Mouse (Mus musculus) myocyte (in vitro differentiated cells): ENCODE data around the gene Npl. TPM values are rescaled to one million over a fixed set of nuclear protein-coding genes. Genes with fewer than 3 reads are reported as not detected.
A peak's percentile ranks its signal among the peaks of the same experiment; 100 is the strongest.

Experiments
- H3K27me3 ChIP-seq: one replicate; pipeline ENCODE4 v1.6.1; 2011; ENCODE audit not compliant: control insufficient read depth, insufficient read depth, insufficient read length
- H3K36me3 ChIP-seq: one replicate; pipeline ENCODE4 v1.6.1; 2011; ENCODE audit not compliant: control insufficient read depth, insufficient read depth
- H3K4me2 ChIP-seq: one replicate; pipeline ENCODE4 v1.6.1; 2011; ENCODE audit warnings: low read depth, control low read depth
- H3K4me3 ChIP-seq: one replicate; pipeline ENCODE4 v1.5.1; 2011; ENCODE audit warnings: mild to moderate bottlenecking, control low read depth, moderate library complexity
- H3K79me2 ChIP-seq: one replicate; pipeline ENCODE4 v1.6.1; 2011; ENCODE audit not compliant: control insufficient read depth, insufficient read depth
- H3ac ChIP-seq: one replicate; pipeline ENCODE4 v1.6.1; 2011; ENCODE audit not compliant: control insufficient read depth, insufficient read length
- CEBPB ChIP-seq: IDR thresholded peaks from 2 replicates; pipeline ENCODE4 v1.6.1; 2011; ENCODE audit warnings: mild to moderate bottlenecking, moderate library complexity; ENCODE audit not compliant: poor library complexity, insufficient read depth, severe bottlenecking
- E2F4 ChIP-seq: IDR thresholded peaks from one replicate; pipeline ENCODE4 v1.6.1; 2011; ENCODE audit warnings: mild to moderate bottlenecking, control low read depth, moderate library complexity; ENCODE audit not compliant: insufficient read depth
- MAX ChIP-seq: IDR thresholded peaks from one replicate; pipeline ENCODE4 v1.6.1; 2011; ENCODE audit warnings: low read depth, mild to moderate bottlenecking, control low read depth
- MYOD1 ChIP-seq, 3 experiments: IDR thresholded peaks; one replicate each; pipeline ENCODE4 v1.6.1; 2011; ENCODE audit warnings: control low read depth in 2 of 3, low read depth in 2 of 3, mild to moderate bottlenecking in 2 of 3, moderate library complexity in 1 of 3; ENCODE audit not compliant: insufficient read length in 2 of 3, control insufficient read depth in 1 of 3
- MYOG ChIP-seq, 3 experiments: IDR thresholded peaks; one replicate each; pipeline ENCODE4 v1.6.1; 2011; ENCODE audit warnings: control low read depth in 2 of 3, low read depth in 2 of 3, mild to moderate bottlenecking in 2 of 3; ENCODE audit not compliant: insufficient read length in 2 of 3, control insufficient read depth in 1 of 3, insufficient read depth in 1 of 3
- POLR2A ChIP-seq: IDR thresholded peaks from one replicate; pipeline ENCODE4 v1.6.1; 2011; ENCODE audit warnings: low read depth, mild to moderate bottlenecking, control low read depth, moderate library complexity; ENCODE audit not compliant: insufficient read length
- POLR2AphosphoS2 ChIP-seq: IDR thresholded peaks from one replicate; pipeline ENCODE4 v1.6.1; 2011; ENCODE audit warnings: low read depth, control low read depth; ENCODE audit not compliant: insufficient read length
- REST ChIP-seq: IDR thresholded peaks from one replicate; pipeline ENCODE4 v1.6.1; 2011; ENCODE audit warnings: mild to moderate bottlenecking, control low read depth, moderate library complexity; ENCODE audit not compliant: insufficient read depth, insufficient read length
- SRF ChIP-seq: IDR thresholded peaks from one replicate; pipeline ENCODE4 v1.6.1; 2011; ENCODE audit warnings: low read depth; ENCODE audit not compliant: control insufficient read depth, insufficient read length
- TCF12 ChIP-seq: IDR thresholded peaks from one replicate; pipeline ENCODE4 v1.6.1; 2011; ENCODE audit warnings: mild to moderate bottlenecking, control low read depth; ENCODE audit not compliant: poor library complexity, insufficient read depth, severe bottlenecking
- TCF3 ChIP-seq: IDR thresholded peaks from one replicate; pipeline ENCODE4 v1.6.1; 2011; ENCODE audit warnings: low read depth, control low read depth; ENCODE audit not compliant: insufficient read length
- USF1 ChIP-seq: IDR thresholded peaks from one replicate; pipeline ENCODE4 v1.6.1; 2011; ENCODE audit warnings: low read depth, mild to moderate bottlenecking, control low read depth, moderate library complexity
- polyA plus RNA-seq: library from polyadenylated mRNA; unstranded; fragments of >200 nt; fragmentation: generic; extraction: Trizol; gene quantifications from one replicate; pipeline ENCODE4 v1.2.1, GENCODE M21; 2012; ENCODE audit warnings: missing spikeins

Npl gene
- polyA plus RNA-seq, 1 experiment, result 0.37 TPM

DNA sequence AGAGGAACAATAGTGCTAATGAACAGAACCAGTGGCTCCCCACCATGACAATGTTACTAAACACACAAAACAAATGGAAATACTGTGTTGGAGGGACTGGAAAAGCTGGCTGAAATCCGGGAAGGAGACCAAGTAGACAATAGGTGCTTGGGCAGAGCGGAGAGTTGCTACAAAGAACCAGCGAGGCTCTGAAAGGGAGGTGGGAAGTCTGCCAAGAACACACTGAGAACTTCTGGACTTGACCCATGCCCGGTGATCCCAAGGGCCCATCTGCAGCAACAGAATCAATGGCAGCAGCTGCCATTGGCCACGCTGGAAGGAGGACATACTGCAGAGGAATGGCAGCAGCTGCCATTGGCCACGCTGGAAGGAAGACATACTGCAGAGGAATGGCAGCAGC, 43.6 kb downstream of the Npl start:
- Histone ChIP-seq H3ac (no peak overlapping the region), H3K27me3 (no peaks in the 10 kb centered on the region), H3K36me3 (no peaks in the 10 kb centered on the region), H3K4me3 (no peak overlapping the region), H3K79me2 (no peaks in the 10 kb centered on the region), H3K4me2 (no peak overlapping the region)
- TF ChIP-seq MAX, result no peak
- TF ChIP-seq CEBPB, result no peak
- no peak for TF ChIP-seq TCF3
- no peak for TF ChIP-seq SRF
- TF ChIP-seq REST, result no peak
- no peak for TF ChIP-seq MYOD1 (IDR thresholded peaks at IDR 0.05; ENCODE audit: control insufficient read depth in 1 of 3, insufficient read length in 2 of 3, low read depth in 2 of 3)
- no peak for TF ChIP-seq POLR2AphosphoS2
- TF ChIP-seq E2F4, result no peak
- no peak for TF ChIP-seq TCF12
- TF ChIP-seq USF1, result no peak
- no peak for TF ChIP-seq MYOG (IDR thresholded peaks at IDR 0.05; ENCODE audit: control insufficient read depth in 1 of 3, insufficient read depth in 1 of 3, insufficient read length in 2 of 3, low read depth in 2 of 3)
- no peak for TF ChIP-seq POLR2A

GRCm38 (mm10) chr1:153501644-153502321, 48.1 kb downstream of the Npl start:
- H3ac ChIP-seq, result no peak overlapping the region
- no peaks in the 10 kb centered on the region for H3K27me3 ChIP-seq
- no peaks in the 10 kb centered on the region for H3K36me3 ChIP-seq
- no peaks in the 10 kb centered on the region for H3K79me2 ChIP-seq
- peak in 2 of 3 experiments; percentile 41 to 80 for TF ChIP-seq MYOG (IDR thresholded peaks at IDR 0.05; ENCODE audit: control insufficient read depth in 1 of 3, insufficient read depth in 1 of 3, insufficient read length in 2 of 3, low read depth in 2 of 3)
- peak; percentile 52 for TF ChIP-seq TCF12
- no peak for TF ChIP-seq SRF
- TF ChIP-seq MYOD1 (IDR thresholded peaks at IDR 0.05; ENCODE audit: control insufficient read depth in 1 of 3, insufficient read length in 2 of 3, low read depth in 2 of 3), result peak; percentile 83 to 97 (median 95)
- TF ChIP-seq POLR2A, result no peak
- 0 out of 2 replicates have a peak, but pooled peaks have one; percentile 29 for TF ChIP-seq CEBPB
- no peak for TF ChIP-seq E2F4
- no peak for TF ChIP-seq POLR2AphosphoS2
- TF ChIP-seq USF1, result no peak
- peak; percentile 70 for TF ChIP-seq TCF3
- no peak for TF ChIP-seq MAX
- TF ChIP-seq REST, result no peak
- no peak overlapping the region for H3K4me2 ChIP-seq
- no peak overlapping the region for H3K4me3 ChIP-seq

GRCm38 (mm10) chr1:153500030-153500429, 49.8 kb downstream of the Npl start:
- Histone ChIP-seq H3ac (no peak overlapping the region), H3K4me3 (no peak overlapping the region), H3K4me2 (no peak overlapping the region), H3K79me2 (no peaks in the 10 kb centered on the region), H3K27me3 (no peaks in the 10 kb centered on the region), H3K36me3 (no peaks in the 10 kb centered on the region)
- TF ChIP-seq E2F4 (no peak), REST (no peak), MAX (no peak), TCF3 (no peak), MYOD1 (IDR thresholded peaks at IDR 0.05; ENCODE audit: control insufficient read depth in 1 of 3, insufficient read length in 2 of 3, low read depth in 2 of 3) (no peak), MYOG (IDR thresholded peaks at IDR 0.05; ENCODE audit: control insufficient read depth in 1 of 3, insufficient read depth in 1 of 3, insufficient read length in 2 of 3, low read depth in 2 of 3) (no peak), CEBPB (no peak), TCF12 (no peak), USF1 (no peak), SRF (no peak), POLR2AphosphoS2 (no peak), POLR2A (no peak)

DNA sequence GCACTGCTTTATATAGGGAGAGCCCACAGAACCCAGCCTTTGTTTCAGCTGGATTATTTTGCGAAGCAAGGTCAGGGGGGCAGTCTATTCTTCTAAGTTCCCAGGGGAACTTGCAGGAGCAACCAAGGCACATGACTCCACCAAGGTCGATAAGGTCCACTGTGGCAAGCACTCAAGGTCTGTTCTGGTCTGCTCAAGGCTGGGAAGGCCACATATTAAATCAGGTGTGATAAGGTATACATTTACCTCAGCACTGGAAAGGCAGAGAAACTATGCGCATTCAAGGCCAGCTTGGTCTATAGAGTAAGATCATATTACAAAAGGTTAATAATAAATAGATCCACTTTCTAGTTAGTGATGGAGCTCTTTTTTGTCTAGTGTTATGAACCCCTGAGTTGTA, 53.8 kb downstream of the Npl start:
- H3K4me3 ChIP-seq, result no peak overlapping the region
- H3ac ChIP-seq, result no peak overlapping the region
- no peaks in the 10 kb centered on the region for H3K79me2 ChIP-seq
- no peaks in the 10 kb centered on the region for H3K36me3 ChIP-seq
- TF ChIP-seq SRF, result no peak
- no peak for TF ChIP-seq CEBPB
- no peak for TF ChIP-seq REST
- TF ChIP-seq USF1, result no peak
- TF ChIP-seq POLR2A, result no peak
- TF ChIP-seq MYOD1 (IDR thresholded peaks at IDR 0.05; ENCODE audit: control insufficient read depth in 1 of 3, insufficient read length in 2 of 3, low read depth in 2 of 3), result no peak
- TF ChIP-seq E2F4, result no peak
- H3K27me3 ChIP-seq, result no peaks in the 10 kb centered on the region
- no peak overlapping the region for H3K4me2 ChIP-seq

DNA sequence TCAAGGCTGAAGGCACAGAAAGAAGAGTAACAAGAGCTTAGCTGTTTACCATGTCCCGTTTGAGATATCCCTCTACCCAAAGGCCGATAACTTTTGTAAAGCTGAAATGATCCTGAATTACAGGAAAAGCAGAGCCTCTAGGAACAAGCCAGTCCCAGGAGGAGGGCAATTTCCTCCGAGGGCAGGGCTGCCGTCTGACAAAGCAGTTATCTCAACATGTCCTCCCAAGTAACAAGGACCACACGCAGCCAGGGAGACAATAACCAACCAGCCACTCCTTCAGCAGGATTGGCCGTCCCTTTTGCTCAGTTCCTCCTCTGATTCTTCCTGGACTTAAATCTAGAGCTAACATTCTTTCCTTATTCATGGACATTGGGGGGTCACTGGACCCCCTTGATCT, 55.9 kb downstream of the Npl start:
- no peak overlapping the region for H3K4me3 ChIP-seq
- H3K4me2 ChIP-seq, result no peak overlapping the region
- no peak overlapping the region for H3ac ChIP-seq
- H3K27me3 ChIP-seq, result no peaks in the 10 kb centered on the region
- H3K36me3 ChIP-seq, result no peaks in the 10 kb centered on the region
- TF ChIP-seq MAX, result no peak
- TF ChIP-seq TCF3, result no peak
- no peak for TF ChIP-seq TCF12
- no peak for TF ChIP-seq MYOD1 (IDR thresholded peaks at IDR 0.05; ENCODE audit: control insufficient read depth in 1 of 3, insufficient read length in 2 of 3, low read depth in 2 of 3)
- no peak for TF ChIP-seq USF1
- TF ChIP-seq MYOG (IDR thresholded peaks at IDR 0.05; ENCODE audit: control insufficient read depth in 1 of 3, insufficient read depth in 1 of 3, insufficient read length in 2 of 3, low read depth in 2 of 3), result no peak
- no peak for TF ChIP-seq POLR2A
- TF ChIP-seq E2F4, result no peak
- no peak for TF ChIP-seq POLR2AphosphoS2
- no peak for TF ChIP-seq REST
- TF ChIP-seq SRF, result no peak
- no peaks in the 10 kb centered on the region for H3K79me2 ChIP-seq
